Mouse (Mus musculus): ENCODE measurements around the gene Dvl1.

- TF ChIP-seq CTCF (conservative IDR thresholded peaks at IDR 0.05; ENCODE audit: insufficient read depth, insufficient read length, low read depth, low read length) = no peak
- TF ChIP-seq POLR2A (IDR thresholded peaks at IDR 0.05; ENCODE audit: low read depth, low read length) = no peak
Observed at GRCm38 (mm10) chr4:155895216-155895615, 48.0 kb downstream of the Dvl1 start.

Measured in kidney, adult 2 months (tissue).